Mouse (Mus musculus): ENCODE results near the gene Hebp1. TPM values are rescaled to one million over a fixed set of nuclear protein-coding genes. Genes with fewer than 3 reads are reported as not detected.

The Hebp1 gene
- polyA plus RNA-seq, 1 experiment from 2014 or later: 14.5 TPM

DNA sequence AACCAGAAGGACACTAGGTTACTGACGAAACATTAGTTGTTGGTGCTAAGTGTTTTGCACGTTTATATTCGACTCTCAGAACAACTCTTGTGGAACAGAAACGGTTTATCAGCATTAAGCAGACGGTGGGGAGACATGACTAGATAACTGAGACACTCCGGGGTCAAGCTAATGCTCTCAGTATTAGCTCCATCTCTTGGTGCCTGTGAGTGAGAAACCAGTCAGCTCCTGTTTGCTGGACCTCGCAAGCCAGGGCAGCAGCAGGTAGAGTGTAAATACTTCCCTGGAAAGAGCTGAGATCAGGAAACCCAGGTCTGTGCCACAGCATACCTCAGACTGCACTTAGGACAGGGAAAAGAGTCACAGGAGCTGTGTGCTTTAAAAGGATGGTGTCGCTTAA lies 1.1 kb downstream of the Hebp1 start:
- Histone ChIP-seq H3K4me3 (peak overlapping the region; percentile 14; the same call in 1 of the 2 replicates), H3K27me3 (replicated peaks) (peaks cover 4% of the 10 kb centered on the region; the same call in 1 of the 2 replicates), H3K36me3 (no peaks in the 10 kb centered on the region), H3K4me1 (peaks cover 28% of the 10 kb centered on the region), H3K27ac (replicated peaks) (no peak overlapping the region; the same call in 1 of the 2 replicates), H3K9ac (no peak overlapping the region), H3K9me3 (no peaks in the 10 kb centered on the region), H3K4me2 (peak overlapping the region; percentile 94)
- WGBS: 30% methylated on average over 8 of the region's 8 CpGs
- ATAC-seq (ENCODE audit: extremely low read depth, insufficient number of reproducible peaks, low FRiP score, low TSS enrichment): no peak

DNA sequence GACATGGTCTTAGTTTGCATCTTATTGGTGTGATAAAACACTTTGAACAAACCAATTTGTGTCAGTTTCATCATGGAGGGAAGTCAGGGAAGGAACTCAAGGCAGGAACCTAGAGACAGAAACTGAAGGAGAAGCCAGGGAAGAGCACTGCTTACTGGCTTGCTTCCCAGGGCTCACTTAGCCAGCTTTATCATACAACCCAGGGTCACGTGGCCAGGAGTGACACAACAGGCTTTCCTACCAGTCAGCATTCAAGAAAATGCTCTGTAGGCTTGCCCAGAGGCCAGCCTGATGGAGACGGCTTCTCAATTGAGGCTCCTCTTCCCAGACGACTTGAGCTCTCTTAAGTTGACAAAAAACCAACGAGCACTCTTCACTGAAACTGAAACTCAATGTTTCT lies 2.9 kb downstream of the Hebp1 start:
- Histone ChIP-seq H3K36me3 (no peaks in the 10 kb centered on the region), H3K9ac (no peak overlapping the region), H3K4me1 (peaks cover 28% of the 10 kb centered on the region), H3K27me3 (replicated peaks) (peaks cover 4% of the 10 kb centered on the region; the same call in 1 of the 2 replicates), H3K27ac (replicated peaks) (no peak overlapping the region), H3K4me2 (no peak overlapping the region), H3K9me3 (no peaks in the 10 kb centered on the region), H3K4me3 (no peak overlapping the region)
- 71% methylated on average over 4 of the region's 4 CpGs for WGBS
- no peak for ATAC-seq (ENCODE audit: extremely low read depth, insufficient number of reproducible peaks, low FRiP score, low TSS enrichment)

GRCm38 (mm10) chr6:135193733-135194132 lies 4.1 kb downstream of the Hebp1 start:
- Histone ChIP-seq H3K27me3 (replicated peaks) (peaks cover 4% of the 10 kb centered on the region; the same call in 1 of the 2 replicates), H3K27ac (replicated peaks) (no peak overlapping the region), H3K9ac (no peak overlapping the region), H3K4me2 (no peak overlapping the region), H3K36me3 (no peaks in the 10 kb centered on the region), H3K4me1 (peaks cover 26% of the 10 kb centered on the region), H3K9me3 (no peaks in the 10 kb centered on the region), H3K4me3 (no peak overlapping the region)
- no peak for ATAC-seq (ENCODE audit: extremely low read depth, insufficient number of reproducible peaks, low FRiP score, low TSS enrichment)
- WGBS: 45% methylated on average over 4 of the region's 4 CpGs

GRCm38 (mm10) chr6:135192993-135193392 lies 4.8 kb downstream of the Hebp1 start:
- peaks cover 21% of the 10 kb centered on the region for H3K4me1 ChIP-seq
- no peaks in the 10 kb centered on the region for H3K9me3 ChIP-seq
- ATAC-seq (ENCODE audit: extremely low read depth, insufficient number of reproducible peaks, low FRiP score, low TSS enrichment): no peak
- no peak overlapping the region for H3K9ac ChIP-seq
- no peak overlapping the region for H3K4me3 ChIP-seq
- no peak overlapping the region for H3K27ac ChIP-seq (replicated peaks)
- no peak overlapping the region for H3K4me2 ChIP-seq
- 78% methylated on average over 8 of the region's 8 CpGs for WGBS
- peaks cover 4% of the 10 kb centered on the region; the same call in 1 of the 2 replicates for H3K27me3 ChIP-seq (replicated peaks)
- no peaks in the 10 kb centered on the region for H3K36me3 ChIP-seq

DNA sequence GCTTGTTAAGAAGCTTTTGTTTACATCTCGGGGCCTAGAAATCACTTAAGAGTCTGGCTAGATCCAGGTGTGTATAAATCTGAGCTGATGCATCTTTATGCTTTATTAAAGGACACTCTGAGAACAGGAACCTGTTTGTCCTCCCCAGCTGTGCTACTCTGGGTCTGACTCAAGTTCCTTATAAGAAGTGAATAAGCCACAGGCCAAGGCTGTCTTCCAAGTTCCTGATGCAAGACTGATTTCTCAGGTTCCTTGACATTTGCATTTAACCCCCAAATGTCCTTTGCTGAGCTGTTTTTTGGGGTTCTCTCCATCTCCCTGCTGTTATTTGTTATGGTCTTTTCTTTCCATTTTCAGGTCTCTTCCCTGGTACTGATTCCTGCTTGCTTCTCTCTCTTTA lies 5.9 kb downstream of the Hebp1 start:
- Histone ChIP-seq H3K27ac (replicated peaks) (no peak overlapping the region), H3K9me3 (no peaks in the 10 kb centered on the region), H3K4me1 (peaks cover 21% of the 10 kb centered on the region), H3K36me3 (no peaks in the 10 kb centered on the region), H3K4me3 (no peak overlapping the region), H3K9ac (no peak overlapping the region), H3K27me3 (replicated peaks) (peaks cover 4% of the 10 kb centered on the region; the same call in 1 of the 2 replicates), H3K4me2 (no peak overlapping the region)
- no peak for ATAC-seq (ENCODE audit: extremely low read depth, insufficient number of reproducible peaks, low FRiP score, low TSS enrichment)
- WGBS: 74% methylated on average over 1 of the region's 1 CpGs

GRCm38 (mm10) chr6:135190122-135190521 lies 7.7 kb downstream of the Hebp1 start:
- WGBS: 69% methylated on average over 6 of the region's 6 CpGs
- Histone ChIP-seq H3K9ac (no peak overlapping the region), H3K4me1 (peaks cover 22% of the 10 kb centered on the region), H3K27ac (replicated peaks) (no peak overlapping the region), H3K36me3 (no peaks in the 10 kb centered on the region), H3K4me2 (no peak overlapping the region), H3K9me3 (no peaks in the 10 kb centered on the region), H3K27me3 (replicated peaks) (no peaks in the 10 kb centered on the region; the same call in 1 of the 2 replicates), H3K4me3 (no peak overlapping the region)
- ATAC-seq (ENCODE audit: extremely low read depth, insufficient number of reproducible peaks, low FRiP score, low TSS enrichment): no peak

- Histone ChIP-seq H3K4me1 (peaks cover 14% of the 10 kb centered on the region), H3K4me2 (no peak overlapping the region), H3K27me3 (replicated peaks) (no peaks in the 10 kb centered on the region), H3K27ac (replicated peaks) (no peak overlapping the region), H3K4me3 (no peak overlapping the region), H3K9ac (no peak overlapping the region), H3K9me3 (no peaks in the 10 kb centered on the region), H3K36me3 (no peaks in the 10 kb centered on the region)
- WGBS: 62% methylated on average over 4 of the region's 4 CpGs
- no peak for ATAC-seq (ENCODE audit: extremely low read depth, insufficient number of reproducible peaks, low FRiP score, low TSS enrichment)
These were observed 9.2 kb downstream of the Hebp1 start for GRCm38 (mm10) chr6:135188629-135189028.

GRCm38 (mm10) chr6:135187076-135187917 lies 10.5 kb downstream of the Hebp1 start:
- H3K36me3 ChIP-seq: no peaks in the 10 kb centered on the region
- 54% methylated on average over 10 of the region's 10 CpGs for WGBS

DNA sequence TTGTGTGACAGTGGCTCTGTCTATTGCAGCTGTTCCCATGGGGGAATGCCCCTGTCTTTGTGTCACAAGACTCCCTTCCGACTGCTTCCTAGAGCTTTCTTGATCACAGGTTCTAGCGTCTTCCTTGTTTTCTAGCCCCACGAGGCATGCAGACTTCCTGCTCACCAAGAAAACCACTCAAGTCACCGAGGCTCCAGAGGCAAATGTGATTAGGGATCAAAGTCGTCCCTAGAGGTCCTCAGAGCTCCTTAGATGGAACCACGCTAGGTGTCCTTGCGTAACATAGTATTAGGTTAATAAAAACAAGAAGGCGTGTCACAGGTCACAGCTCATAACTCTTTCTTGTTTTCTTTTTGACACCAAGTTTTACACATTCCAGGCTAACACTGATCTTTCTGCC lies 13.9 kb downstream of the Hebp1 start:
- ATAC-seq (ENCODE audit: extremely low read depth, insufficient number of reproducible peaks, low FRiP score, low TSS enrichment): no peak

More at GRCm38 (mm10) chr6:135187076-135187917, 10.5 kb downstream of the Hebp1 start:
- Histone ChIP-seq H3K9me3 (no peaks in the 10 kb centered on the region), H3K4me1 (0 out of 2 replicates have a peak, but pooled peaks cover 5% of the 10 kb centered on the region), H3K4me2 (no peak overlapping the region), H3K27ac (replicated peaks) (no peak overlapping the region), H3K27me3 (replicated peaks) (no peaks in the 10 kb centered on the region), H3K4me3 (no peak overlapping the region), H3K9ac (no peak overlapping the region)
- no peak for ATAC-seq (ENCODE audit: extremely low read depth, insufficient number of reproducible peaks, low FRiP score, low TSS enrichment)

DNA sequence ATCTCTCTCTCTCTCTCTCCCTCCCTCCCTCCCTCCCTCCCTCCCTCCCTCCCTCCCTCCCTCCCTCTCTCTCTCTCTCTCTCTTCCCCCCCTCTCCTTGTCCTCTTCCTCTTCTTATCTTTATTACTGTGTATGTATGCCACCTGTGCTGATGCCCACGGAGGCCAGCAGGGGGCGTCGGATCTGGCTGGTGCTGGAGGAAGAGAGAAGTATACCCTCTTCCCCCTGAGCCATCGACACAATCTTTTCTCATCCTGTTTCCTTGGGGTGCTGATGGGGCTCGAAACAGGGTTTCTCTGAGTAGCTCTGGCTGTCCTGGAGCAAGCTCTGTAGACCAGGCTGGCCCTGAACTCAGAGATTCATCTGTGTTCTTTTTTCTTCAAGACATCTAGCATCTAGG lies 14.9 kb downstream of the Hebp1 start:
- Histone ChIP-seq H3K9me3 (no peaks in the 10 kb centered on the region), H3K27me3 (replicated peaks) (peaks cover 22% of the 10 kb centered on the region; the same call in 1 of the 2 replicates), H3K4me3 (no peak overlapping the region), H3K36me3 (no peaks in the 10 kb centered on the region), H3K27ac (replicated peaks) (no peak overlapping the region), H3K9ac (no peak overlapping the region), H3K4me1 (0 out of 2 replicates have a peak, but pooled peaks cover 5% of the 10 kb centered on the region), H3K4me2 (no peak overlapping the region)
- no peak for ATAC-seq (ENCODE audit: extremely low read depth, insufficient number of reproducible peaks, low FRiP score, low TSS enrichment)
- WGBS: 47% methylated on average over 5 of the region's 5 CpGs

More for the DNA sequence above, 13.9 kb downstream of the Hebp1 start:
- Histone ChIP-seq H3K9ac (no peak overlapping the region), H3K36me3 (no peaks in the 10 kb centered on the region), H3K4me2 (no peak overlapping the region), H3K4me1 (0 out of 2 replicates have a peak, but pooled peaks cover 5% of the 10 kb centered on the region), H3K27me3 (replicated peaks) (peaks cover 22% of the 10 kb centered on the region; the same call in 1 of the 2 replicates), H3K9me3 (no peaks in the 10 kb centered on the region), H3K4me3 (no peak overlapping the region), H3K27ac (replicated peaks) (no peak overlapping the region)
- 31% methylated on average over 8 of the region's 8 CpGs for WGBS

DNA sequence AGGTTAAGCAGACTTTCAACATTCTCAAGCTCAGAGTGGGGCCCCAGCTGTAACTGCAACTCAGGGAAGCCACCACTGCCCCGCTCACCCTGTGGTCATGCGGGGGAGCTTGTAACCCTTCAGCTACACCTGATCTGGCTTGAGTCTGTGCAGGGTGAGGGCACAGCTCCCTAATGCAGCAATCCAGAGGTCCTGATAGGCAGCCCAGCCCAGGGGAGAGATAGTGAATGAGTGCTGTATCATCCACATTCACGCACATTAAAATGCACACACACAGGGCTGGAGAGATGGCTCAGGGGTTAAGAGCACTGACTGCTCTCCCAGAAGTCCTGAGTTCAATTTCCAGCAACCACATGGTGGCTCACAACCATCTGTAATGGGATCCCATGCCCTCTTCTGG lies 19.2 kb downstream of the Hebp1 start:
- Histone ChIP-seq H3K4me1 (no peaks in the 10 kb centered on the region), H3K27me3 (replicated peaks) (peaks cover 22% of the 10 kb centered on the region; the same call in 1 of the 2 replicates), H3K9ac (no peak overlapping the region), H3K4me3 (no peak overlapping the region), H3K9me3 (no peaks in the 10 kb centered on the region), H3K4me2 (no peak overlapping the region), H3K27ac (replicated peaks) (no peak overlapping the region), H3K36me3 (no peaks in the 10 kb centered on the region)
- 31% methylated on average over 3 of the region's 3 CpGs for whole genome bisulfite sequencing
- no peak for ATAC-seq (ENCODE audit: extremely low read depth, insufficient number of reproducible peaks, low FRiP score, low TSS enrichment)
